Mouse (Mus musculus): ENCODE measurements around the gene Med12l. TPM values are rescaled to one million over a fixed set of nuclear protein-coding genes. Genes with fewer than 3 reads are reported as not detected.

Med12l gene
- polyA plus RNA-seq, 1 experiment = 16.9 TPM

GRCm38 (mm10) chr3:59243384-59243783, 237.8 kb downstream of the Med12l start:
- Histone ChIP-seq H3K27me3 (ENCODE audit: control insufficient read depth, insufficient read depth, low read length) (no peaks in the 10 kb centered on the region), H3K4me1 (ENCODE audit: control insufficient read depth, insufficient read depth, low read length) (no peaks in the 10 kb centered on the region; the same call in 1 of the 2 replicates), H3K27ac (ENCODE audit: insufficient read depth, low read length) (peak overlapping the region; percentile 26; the same call in 1 of the 2 replicates), H3K4me3 (replicated peaks; ENCODE audit: insufficient read depth, low read depth, low read length) (no peak overlapping the region)
- no peak for TF ChIP-seq POLR2A (IDR thresholded peaks at IDR 0.05; ENCODE audit: borderline replicate concordance, insufficient read depth, low read length)
- TF ChIP-seq CTCF (IDR thresholded peaks at IDR 0.05; ENCODE audit: borderline replicate concordance, insufficient read depth, low read depth, low read length) = no peak
- WGBS = 41% methylated on average over 6 of the region's 6 CpGs
- peak; percentile 60 to 67 for DNase-seq

- Histone ChIP-seq H3K4me1 (ENCODE audit: control insufficient read depth, insufficient read depth, low read length) (no peaks in the 10 kb centered on the region; the same call in 1 of the 2 replicates), H3K27ac (ENCODE audit: insufficient read depth, low read length) (no peak overlapping the region), H3K4me3 (replicated peaks; ENCODE audit: insufficient read depth, low read depth, low read length) (no peak overlapping the region), H3K27me3 (ENCODE audit: control insufficient read depth, insufficient read depth, low read length) (no peaks in the 10 kb centered on the region)
- TF ChIP-seq POLR2A (IDR thresholded peaks at IDR 0.05; ENCODE audit: borderline replicate concordance, insufficient read depth, low read length) (no peak), CTCF (IDR thresholded peaks at IDR 0.05; ENCODE audit: borderline replicate concordance, insufficient read depth, low read depth, low read length) (no peak)
- WGBS = 95% methylated on average over 6 of the region's 6 CpGs
- no peak for DNase-seq
These were observed 242.4 kb downstream of the Med12l start for GRCm38 (mm10) chr3:59248031-59248430.

- DNase-seq = no peak
- H3K27ac ChIP-seq (ENCODE audit: insufficient read depth, low read length) = no peak overlapping the region
- no peak overlapping the region for H3K4me3 ChIP-seq (replicated peaks; ENCODE audit: insufficient read depth, low read depth, low read length)
- H3K4me1 ChIP-seq (ENCODE audit: control insufficient read depth, insufficient read depth, low read length) = no peaks in the 10 kb centered on the region
- 84% methylated on average over 1 of the region's 1 CpGs for WGBS
- TF ChIP-seq CTCF (IDR thresholded peaks at IDR 0.05; ENCODE audit: borderline replicate concordance, insufficient read depth, low read depth, low read length) = no peak
- no peaks in the 10 kb centered on the region for H3K27me3 ChIP-seq (ENCODE audit: control insufficient read depth, insufficient read depth, low read length)
These were observed 244.8 kb downstream of the Med12l start for GRCm38 (mm10) chr3:59250454-59250853.

- no peak overlapping the region for H3K27ac ChIP-seq (ENCODE audit: insufficient read depth, low read length)
- no peak for TF ChIP-seq POLR2A (IDR thresholded peaks at IDR 0.05; ENCODE audit: borderline replicate concordance, insufficient read depth, low read length)
- no peak for TF ChIP-seq CTCF (IDR thresholded peaks at IDR 0.05; ENCODE audit: borderline replicate concordance, insufficient read depth, low read depth, low read length)
- DNase-seq = no peak
- no peaks in the 10 kb centered on the region for H3K4me1 ChIP-seq (ENCODE audit: control insufficient read depth, insufficient read depth, low read length)
- H3K27me3 ChIP-seq (ENCODE audit: control insufficient read depth, insufficient read depth, low read length) = no peaks in the 10 kb centered on the region
- WGBS = 68% methylated on average over 20 of the region's 20 CpGs
- no peak overlapping the region for H3K4me3 ChIP-seq (replicated peaks; ENCODE audit: insufficient read depth, low read depth, low read length)
These were observed 252.4 kb downstream of the Med12l start for GRCm38 (mm10) chr3:59257740-59258664.

GRCm38 (mm10) chr3:59260745-59261144, 255.1 kb downstream of the Med12l start:
- Histone ChIP-seq H3K27ac (ENCODE audit: insufficient read depth, low read length) (no peak overlapping the region), H3K27me3 (ENCODE audit: control insufficient read depth, insufficient read depth, low read length) (no peaks in the 10 kb centered on the region), H3K4me3 (replicated peaks; ENCODE audit: insufficient read depth, low read depth, low read length) (no peak overlapping the region), H3K4me1 (ENCODE audit: control insufficient read depth, insufficient read depth, low read length) (no peaks in the 10 kb centered on the region)
- TF ChIP-seq POLR2A (IDR thresholded peaks at IDR 0.05; ENCODE audit: borderline replicate concordance, insufficient read depth, low read length) = no peak
- 59% methylated on average over 5 of the region's 5 CpGs for WGBS
- DNase-seq = no peak

GRCm38 (mm10) chr3:59261709-59262472, 256.3 kb downstream of the Med12l start:
- no peaks in the 10 kb centered on the region for H3K4me1 ChIP-seq (ENCODE audit: control insufficient read depth, insufficient read depth, low read length)
- no peak for TF ChIP-seq CTCF (IDR thresholded peaks at IDR 0.05; ENCODE audit: borderline replicate concordance, insufficient read depth, low read depth, low read length)
- TF ChIP-seq POLR2A (IDR thresholded peaks at IDR 0.05; ENCODE audit: borderline replicate concordance, insufficient read depth, low read length) = no peak
- H3K27ac ChIP-seq (ENCODE audit: insufficient read depth, low read length) = no peak overlapping the region
- H3K4me3 ChIP-seq (replicated peaks; ENCODE audit: insufficient read depth, low read depth, low read length) = no peak overlapping the region
- H3K27me3 ChIP-seq (ENCODE audit: control insufficient read depth, insufficient read depth, low read length) = no peaks in the 10 kb centered on the region
- no peak for DNase-seq
- 64% methylated on average over 9 of the region's 9 CpGs for WGBS

GRCm38 (mm10) chr3:59262704-59263103, 257.1 kb downstream of the Med12l start, which contains the start of gene P2ry12:
Gene P2ry12 (minus strand): TSS chr3:59262871.
- TF ChIP-seq POLR2A (IDR thresholded peaks at IDR 0.05; ENCODE audit: borderline replicate concordance, insufficient read depth, low read length) (no peak), CTCF (IDR thresholded peaks at IDR 0.05; ENCODE audit: borderline replicate concordance, insufficient read depth, low read depth, low read length) (no peak)
- DNase-seq = no peak
- WGBS = 55% methylated on average over 7 of the region's 7 CpGs
- Histone ChIP-seq H3K4me3 (replicated peaks; ENCODE audit: insufficient read depth, low read depth, low read length) (no peak within 1 kb of the TSS), H3K4me1 (ENCODE audit: control insufficient read depth, insufficient read depth, low read length) (no peaks in the 10 kb centered on the region), H3K27me3 (ENCODE audit: control insufficient read depth, insufficient read depth, low read length) (no peaks in the 10 kb centered on the region), H3K27ac (ENCODE audit: insufficient read depth, low read length) (no peak within 1 kb of the TSS)

Data from cerebellum, adult 2 months (tissue).